Mouse (Mus musculus) midbrain, embryonic 14.5 days (tissue): ENCODE results near the gene Vsig2. TPM values are rescaled to one million over a fixed set of nuclear protein-coding genes. Genes with fewer than 3 reads are reported as not detected.

ENCODE experiments used
- ATAC-seq: fragments of 200-750 bp; cut with Nextera tagmentation; 2 replicates; pipeline ENCODE4 v1.8.0; 2017; ENCODE audit warnings: moderate number of reproducible peaks, moderate library complexity; ENCODE audit not compliant: low FRiP score, low TSS enrichment
- DNase-seq: peaks from one replicate; pipeline ENCODE4 v3.0.0-alpha.2; 2015
- H3K27ac ChIP-seq: fragments of 300-500 bp; sonication (generic); replicated peaks from 2 replicates; pipeline ENCODE4 v1.5.1; 2014; ENCODE audit warnings: mild to moderate bottlenecking, low read depth, low read length, moderate library complexity
- H3K27me3 ChIP-seq: fragments of 300-500 bp; sonication (generic); 2 replicates; pipeline ENCODE4 v1.6.1; 2014; ENCODE audit warnings: low read length, control low read depth, mixed read lengths; ENCODE audit not compliant: control insufficient read depth, insufficient read depth
- H3K36me3 ChIP-seq: fragments of 300-500 bp; sonication (generic); 2 replicates; pipeline ENCODE4 v1.6.1; 2014; ENCODE audit warnings: low read length, control low read depth; ENCODE audit not compliant: control insufficient read depth, insufficient read depth
- H3K4me1 ChIP-seq: fragments of 300-500 bp; sonication (generic); 2 replicates; pipeline ENCODE4 v1.6.1; 2014; ENCODE audit warnings: mild to moderate bottlenecking, antibody characterized with exemption, low read length, control low read depth; ENCODE audit not compliant: control insufficient read depth, insufficient read depth
- H3K4me2 ChIP-seq: fragments of 300-500 bp; sonication (generic); 2 replicates; pipeline ENCODE4 v1.6.1; 2014; ENCODE audit warnings: mild to moderate bottlenecking, low read length, moderate library complexity
- H3K4me3 ChIP-seq: fragments of 300-500 bp; sonication (generic); replicated peaks from 2 replicates; pipeline ENCODE4 v1.5.1; 2014; ENCODE audit warnings: low read depth, low read length
- H3K9ac ChIP-seq: fragments of 300-500 bp; sonication (generic); replicated peaks from 2 replicates; pipeline ENCODE4 v1.6.1; 2014; ENCODE audit warnings: mild to moderate bottlenecking, low read length, moderate library complexity
- H3K9me3 ChIP-seq: fragments of 300-500 bp; sonication (generic); 2 replicates; pipeline ENCODE4 v1.6.1; 2016; ENCODE audit warnings: low read length, control low read depth, mixed read lengths; ENCODE audit not compliant: control insufficient read depth
- WGBS: fragments of 180-500 bp; shearing (Covaris S2); extraction: QIAGEN DNeasy Blood & Tissue Kit; methylation state at CpG from one replicate; pipeline ENCODE4 v1.1.7; 2014; 5-methylcytosine and 5-hydroxymethylcytosine counted together
- polyA plus RNA-seq: library from polyadenylated mRNA; unstranded; fragments of >200 nt; fragmentation: Nextera tagmentation; extraction: Ambion mirVana; gene quantifications from 2 replicates; pipeline ENCODE4 v1.2.1, GENCODE M21; 2014

Gene Vsig2
- polyA plus RNA-seq, 1 experiment from 2014 or later = 0.29 TPM

- H3K27me3 ChIP-seq = no peaks in the 10 kb centered on the region
- peaks cover 8% of the 10 kb centered on the region for H3K4me1 ChIP-seq
- H3K9me3 ChIP-seq = no peaks in the 10 kb centered on the region
- H3K36me3 ChIP-seq = no peaks in the 10 kb centered on the region
- DNase-seq (no peak), ATAC-seq (no peak)
- H3K4me3 ChIP-seq = no peak overlapping the region
- no peak overlapping the region for H3K4me2 ChIP-seq
- no peak overlapping the region for H3K27ac ChIP-seq
- no peak overlapping the region for H3K9ac ChIP-seq
- 46% methylated on average over 15 of the region's 15 CpGs for WGBS
Observed at GRCm38 (mm10) chr9:37567892-37568604, 29.0 kb downstream of the Vsig2 start.

- WGBS = 43% methylated on average over 4 of the region's 4 CpGs
- no peak overlapping the region for H3K4me3 ChIP-seq
- no peak; the same call in 1 of the 2 replicates for ATAC-seq
Observed at GRCm38 (mm10) chr9:37568605-37569214, 29.7 kb downstream of the Vsig2 start.

GRCm38 (mm10) chr9:37569231-37569835 is 30.3 kb downstream of the Vsig2 start:
- Histone ChIP-seq H3K27me3 (no peaks in the 10 kb centered on the region), H3K36me3 (no peaks in the 10 kb centered on the region), H3K27ac (no peak overlapping the region), H3K4me3 (no peak overlapping the region), H3K9ac (no peak overlapping the region), H3K9me3 (no peaks in the 10 kb centered on the region), H3K4me2 (no peak overlapping the region), H3K4me1 (peaks cover 8% of the 10 kb centered on the region)
- no peak for ATAC-seq
- 81% methylated on average over 2 of the region's 2 CpGs for WGBS
- no peak for DNase-seq

More at GRCm38 (mm10) chr9:37568605-37569214, 29.7 kb downstream of the Vsig2 start:
- no peak for DNase-seq
- no peak overlapping the region for H3K27ac ChIP-seq
- H3K9ac ChIP-seq = no peak overlapping the region
- no peak overlapping the region for H3K4me2 ChIP-seq
- H3K27me3 ChIP-seq = no peaks in the 10 kb centered on the region
- no peaks in the 10 kb centered on the region for H3K9me3 ChIP-seq
- H3K4me1 ChIP-seq = peaks cover 8% of the 10 kb centered on the region
- no peaks in the 10 kb centered on the region for H3K36me3 ChIP-seq

- H3K9me3 ChIP-seq = no peaks in the 10 kb centered on the region
- no peak overlapping the region for H3K4me3 ChIP-seq
- 63% methylated on average over 3 of the region's 3 CpGs for WGBS
- H3K9ac ChIP-seq = no peak overlapping the region
- H3K27ac ChIP-seq = no peak overlapping the region
- no peaks in the 10 kb centered on the region for H3K27me3 ChIP-seq
- ATAC-seq (no peak), DNase-seq (no peak)
- no peaks in the 10 kb centered on the region for H3K36me3 ChIP-seq
- no peak overlapping the region for H3K4me2 ChIP-seq
- H3K4me1 ChIP-seq = peaks cover 14% of the 10 kb centered on the region
Observed at GRCm38 (mm10) chr9:37572204-37572876, 33.3 kb downstream of the Vsig2 start.

- no peaks in the 10 kb centered on the region for H3K27me3 ChIP-seq
- peak overlapping the region; percentile 70 for H3K27ac ChIP-seq
- H3K4me3 ChIP-seq = no peak overlapping the region
- peak overlapping the region; percentile 32 for H3K4me2 ChIP-seq
- no peaks in the 10 kb centered on the region for H3K36me3 ChIP-seq
- ATAC-seq (peak; percentile 68), DNase-seq (peak; percentile 34)
- H3K9ac ChIP-seq = peak overlapping the region; percentile 29; the same call in 1 of the 2 replicates
- WGBS = 35% methylated on average over 14 of the region's 14 CpGs
- no peaks in the 10 kb centered on the region for H3K9me3 ChIP-seq
- peaks cover 7% of the 10 kb centered on the region; the same call in 1 of the 2 replicates for H3K4me1 ChIP-seq
Observed at GRCm38 (mm10) chr9:37576436-37576930, 37.4 kb downstream of the Vsig2 start.

GRCm38 (mm10) chr9:37583594-37583993 is 44.5 kb downstream of the Vsig2 start:
- Histone ChIP-seq H3K4me3 (no peak overlapping the region), H3K9me3 (no peaks in the 10 kb centered on the region), H3K4me1 (no peaks in the 10 kb centered on the region), H3K4me2 (no peak overlapping the region), H3K27me3 (no peaks in the 10 kb centered on the region), H3K36me3 (no peaks in the 10 kb centered on the region), H3K9ac (no peak overlapping the region), H3K27ac (no peak overlapping the region)
- ATAC-seq = no peak
- WGBS = 76% methylated on average over 5 of the region's 5 CpGs
- no peak for DNase-seq

GRCm38 (mm10) chr9:37586718-37587117 is 47.7 kb downstream of the Vsig2 start:
- Histone ChIP-seq H3K4me2 (no peak overlapping the region), H3K4me1 (no peaks in the 10 kb centered on the region), H3K9ac (no peak overlapping the region), H3K27ac (no peak overlapping the region), H3K36me3 (no peaks in the 10 kb centered on the region), H3K4me3 (no peak overlapping the region), H3K27me3 (no peaks in the 10 kb centered on the region), H3K9me3 (no peaks in the 10 kb centered on the region)
- ATAC-seq (no peak), DNase-seq (no peak)
- WGBS = 85% methylated on average over 4 of the region's 4 CpGs

GRCm38 (mm10) chr9:37590381-37590780 is 51.3 kb downstream of the Vsig2 start:
- no peak for ATAC-seq
- no peak overlapping the region for H3K9ac ChIP-seq

More at GRCm38 (mm10) chr9:37590381-37590780, 51.3 kb downstream of the Vsig2 start:
- Histone ChIP-seq H3K9me3 (no peaks in the 10 kb centered on the region), H3K27ac (no peak overlapping the region), H3K27me3 (no peaks in the 10 kb centered on the region), H3K36me3 (no peaks in the 10 kb centered on the region), H3K4me1 (no peaks in the 10 kb centered on the region), H3K4me2 (no peak overlapping the region), H3K4me3 (no peak overlapping the region)
- DNase-seq = no peak
- 89% methylated on average over 4 of the region's 4 CpGs for WGBS
